Mouse (Mus musculus): Measurements from ENCODE around the gene Rabepk. TPM values are rescaled to one million over a fixed set of nuclear protein-coding genes. Genes with fewer than 3 reads are reported as not detected.
"Not testable (repeated sequence)": the region's sequence is repeated elsewhere in the genome, so short reads cannot be mapped to it uniquely, and the experiment has no call there.

Gene Rabepk
- polyA plus RNA-seq, 1 experiment, result 21.0 TPM

GRCm38 (mm10) chr2:34801516-34802482, 2.1 kb upstream of the Rabepk start:
- peak; percentile 70; the same call in 1 of the 2 replicates for TF ChIP-seq POLR2A (IDR thresholded peaks at IDR 0.05; ENCODE audit: borderline replicate concordance, extremely low read depth, insufficient read depth, insufficient read length, poor library complexity, severe bottlenecking)
- TF ChIP-seq CTCF (IDR thresholded peaks at IDR 0.05; ENCODE audit: borderline replicate concordance, extremely low read depth, insufficient read depth, insufficient read length), result no peak
- peak; percentile 100 for DNase-seq (ENCODE audit: low read depth)

GRCm38 (mm10) chr2:34800371-34800770, 659 bp upstream of the Rabepk start:
- TF ChIP-seq CTCF (IDR thresholded peaks at IDR 0.05; ENCODE audit: borderline replicate concordance, extremely low read depth, insufficient read depth, insufficient read length) (no peak), POLR2A (IDR thresholded peaks at IDR 0.05; ENCODE audit: borderline replicate concordance, extremely low read depth, insufficient read depth, insufficient read length, poor library complexity, severe bottlenecking) (no peak)
- no peak for DNase-seq (ENCODE audit: low read depth)

GRCm38 (mm10) chr2:34795426-34795825, 4.3 kb downstream of the Rabepk start:
- no peak for TF ChIP-seq CTCF (IDR thresholded peaks at IDR 0.05; ENCODE audit: borderline replicate concordance, extremely low read depth, insufficient read depth, insufficient read length)
- no peak for TF ChIP-seq POLR2A (IDR thresholded peaks at IDR 0.05; ENCODE audit: borderline replicate concordance, extremely low read depth, insufficient read depth, insufficient read length, poor library complexity, severe bottlenecking)
- no peak for DNase-seq (ENCODE audit: low read depth)

GRCm38 (mm10) chr2:34794511-34794910, 5.2 kb downstream of the Rabepk start:
- DNase-seq (ENCODE audit: low read depth), result no peak
- TF ChIP-seq POLR2A (IDR thresholded peaks at IDR 0.05; ENCODE audit: borderline replicate concordance, extremely low read depth, insufficient read depth, insufficient read length, poor library complexity, severe bottlenecking) (no peak), CTCF (IDR thresholded peaks at IDR 0.05; ENCODE audit: borderline replicate concordance, extremely low read depth, insufficient read depth, insufficient read length) (no peak)

- DNase-seq (ENCODE audit: low read depth), result not testable (repeated sequence)
Observed at GRCm38 (mm10) chr2:34792543-34792942, 7.2 kb downstream of the Rabepk start.

- DNase-seq (ENCODE audit: low read depth), result no peak
- TF ChIP-seq POLR2A (IDR thresholded peaks at IDR 0.05; ENCODE audit: borderline replicate concordance, extremely low read depth, insufficient read depth, insufficient read length, poor library complexity, severe bottlenecking) (no peak), CTCF (IDR thresholded peaks at IDR 0.05; ENCODE audit: borderline replicate concordance, extremely low read depth, insufficient read depth, insufficient read length) (no peak)
Observed at GRCm38 (mm10) chr2:34790282-34790681, 9.4 kb downstream of the Rabepk start.

GRCm38 (mm10) chr2:34784085-34784484, 15.6 kb downstream of the Rabepk start:
- DNase-seq (ENCODE audit: low read depth), result peak; percentile 27
- TF ChIP-seq CTCF (IDR thresholded peaks at IDR 0.05; ENCODE audit: borderline replicate concordance, extremely low read depth, insufficient read depth, insufficient read length) (peak; percentile 74), POLR2A (IDR thresholded peaks at IDR 0.05; ENCODE audit: borderline replicate concordance, extremely low read depth, insufficient read depth, insufficient read length, poor library complexity, severe bottlenecking) (no peak)

GRCm38 (mm10) chr2:34783064-34784020, 16.4 kb downstream of the Rabepk start:
- DNase-seq (ENCODE audit: low read depth), result no peak
- TF ChIP-seq POLR2A (IDR thresholded peaks at IDR 0.05; ENCODE audit: borderline replicate concordance, extremely low read depth, insufficient read depth, insufficient read length, poor library complexity, severe bottlenecking), result no peak

- no peak for DNase-seq (ENCODE audit: low read depth)
- TF ChIP-seq POLR2A (IDR thresholded peaks at IDR 0.05; ENCODE audit: borderline replicate concordance, extremely low read depth, insufficient read depth, insufficient read length, poor library complexity, severe bottlenecking), result no peak
Observed at GRCm38 (mm10) chr2:34777237-34777868, 22.4 kb downstream of the Rabepk start.

- TF ChIP-seq POLR2A (IDR thresholded peaks at IDR 0.05; ENCODE audit: borderline replicate concordance, extremely low read depth, insufficient read depth, insufficient read length, poor library complexity, severe bottlenecking), result no peak
- TF ChIP-seq CTCF (IDR thresholded peaks at IDR 0.05; ENCODE audit: borderline replicate concordance, extremely low read depth, insufficient read depth, insufficient read length), result no peak
- DNase-seq (ENCODE audit: low read depth), result no peak
Observed at GRCm38 (mm10) chr2:34774493-34774892, 25.2 kb downstream of the Rabepk start.

- DNase-seq (ENCODE audit: low read depth), result no peak
- TF ChIP-seq CTCF (IDR thresholded peaks at IDR 0.05; ENCODE audit: borderline replicate concordance, extremely low read depth, insufficient read depth, insufficient read length), result no peak
- no peak for TF ChIP-seq POLR2A (IDR thresholded peaks at IDR 0.05; ENCODE audit: borderline replicate concordance, extremely low read depth, insufficient read depth, insufficient read length, poor library complexity, severe bottlenecking)
Observed at GRCm38 (mm10) chr2:34773673-34774072, 26.0 kb downstream of the Rabepk start.
